Mouse (Mus musculus): Measurements from ENCODE around the gene Six1. TPM values are rescaled to one million over a fixed set of nuclear protein-coding genes. Genes with fewer than 3 reads are reported as not detected.

Six1 gene
- polyA plus RNA-seq, 1 experiment, result not detected

DNA sequence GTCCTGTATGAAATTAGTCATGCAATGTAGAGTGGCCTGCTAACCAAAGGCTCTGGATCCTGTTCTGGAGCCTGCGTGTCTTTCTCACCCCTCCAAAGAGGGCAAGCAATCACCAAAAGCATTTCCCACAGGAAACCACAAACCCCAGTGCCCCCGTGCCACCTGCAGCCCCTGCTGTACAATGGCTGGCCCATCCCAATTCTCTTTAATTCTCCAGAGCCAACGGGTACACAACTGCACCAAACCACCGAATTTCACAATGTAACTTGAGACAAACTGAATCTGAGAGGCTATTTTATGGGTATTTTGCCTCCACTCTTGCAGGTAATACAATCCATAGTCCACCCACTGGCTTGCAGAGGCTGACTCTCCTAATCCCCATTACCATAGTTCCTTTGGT lies 22.4 kb downstream of the Six1 start:
- TF ChIP-seq POLR2A (IDR thresholded peaks at IDR 0.05; ENCODE audit: low read depth, low read length) (no peak), CTCF (IDR thresholded peaks at IDR 0.05; ENCODE audit: extremely low read depth, insufficient read length, insufficient replicate concordance, low read depth, low read length) (no peak)
- 58% methylated on average over 4 of the region's 4 CpGs for WGBS
- no peak overlapping the region for H3K27ac ChIP-seq (ENCODE audit: insufficient read depth, low read depth, low read length)

DNA sequence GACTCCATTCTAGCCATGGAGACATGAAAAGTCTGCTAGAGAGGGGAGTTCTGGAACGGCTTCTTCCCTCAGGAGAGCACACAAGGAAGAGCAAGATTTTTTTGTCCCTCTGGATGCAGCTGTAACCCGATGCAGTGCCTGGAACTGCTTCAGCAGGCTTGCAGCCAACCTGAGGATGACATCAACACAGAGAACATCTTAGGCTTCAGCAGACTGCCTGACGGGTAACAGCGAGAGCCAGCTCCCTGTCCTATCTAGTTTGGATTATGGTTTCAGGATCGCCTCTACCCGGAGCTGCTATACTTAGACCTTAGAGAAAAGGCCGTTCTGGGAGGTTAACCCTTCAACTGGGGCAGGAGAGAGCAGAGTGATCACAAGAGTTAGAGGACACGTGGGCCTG lies 28.2 kb downstream of the Six1 start:
- Histone ChIP-seq H3K27me3 (ENCODE audit: control insufficient read depth, insufficient read depth, low read length) (no peaks in the 10 kb centered on the region), H3K36me3 (ENCODE audit: control insufficient read depth, insufficient read depth, low read length) (no peaks in the 10 kb centered on the region), H3K4me3 (ENCODE audit: low read depth, low read length) (no peak overlapping the region), H3K27ac (ENCODE audit: insufficient read depth, low read depth, low read length) (no peak overlapping the region), H3K4me1 (ENCODE audit: control insufficient read depth, insufficient read depth, insufficient read length, low read length) (no peaks in the 10 kb centered on the region)
- no peak for TF ChIP-seq CTCF (IDR thresholded peaks at IDR 0.05; ENCODE audit: extremely low read depth, insufficient read length, insufficient replicate concordance, low read depth, low read length)
- no peak for TF ChIP-seq POLR2A (IDR thresholded peaks at IDR 0.05; ENCODE audit: low read depth, low read length)
- 59% methylated on average over 8 of the region's 8 CpGs for WGBS

More for the DNA sequence above, 22.4 kb downstream of the Six1 start:
- Histone ChIP-seq H3K4me1 (ENCODE audit: control insufficient read depth, insufficient read depth, insufficient read length, low read length) (no peaks in the 10 kb centered on the region), H3K4me3 (ENCODE audit: low read depth, low read length) (no peak overlapping the region), H3K27me3 (ENCODE audit: control insufficient read depth, insufficient read depth, low read length) (peaks cover 26% of the 10 kb centered on the region), H3K36me3 (ENCODE audit: control insufficient read depth, insufficient read depth, low read length) (no peaks in the 10 kb centered on the region)

DNA sequence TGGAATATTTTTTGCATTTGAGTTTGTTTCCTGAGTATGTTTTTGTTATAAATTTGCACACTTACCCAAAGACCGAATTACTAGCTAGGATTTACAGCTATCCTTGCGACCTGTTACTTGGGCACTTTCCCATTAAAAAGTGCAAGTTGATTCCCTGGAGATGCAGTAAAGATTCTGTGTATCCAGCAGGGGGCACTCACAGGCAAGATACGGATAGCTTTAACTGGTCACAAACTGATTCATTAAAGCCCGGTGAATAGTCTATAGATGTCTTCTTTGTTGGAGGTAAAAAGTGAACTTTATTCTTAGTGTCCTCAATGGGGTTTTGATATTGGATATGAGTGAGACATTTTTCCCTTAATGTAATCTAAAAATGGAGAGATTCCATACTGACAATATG lies 32.7 kb downstream of the Six1 start:
- Histone ChIP-seq H3K4me1 (ENCODE audit: control insufficient read depth, insufficient read depth, insufficient read length, low read length) (no peaks in the 10 kb centered on the region), H3K36me3 (ENCODE audit: control insufficient read depth, insufficient read depth, low read length) (no peaks in the 10 kb centered on the region), H3K4me3 (ENCODE audit: low read depth, low read length) (no peak overlapping the region), H3K27me3 (ENCODE audit: control insufficient read depth, insufficient read depth, low read length) (no peaks in the 10 kb centered on the region), H3K27ac (ENCODE audit: insufficient read depth, low read depth, low read length) (no peak overlapping the region)
- under 1% methylated on average over 4 of the region's 4 CpGs for WGBS
- TF ChIP-seq CTCF (IDR thresholded peaks at IDR 0.05; ENCODE audit: extremely low read depth, insufficient read length, insufficient replicate concordance, low read depth, low read length), result no peak
- TF ChIP-seq POLR2A (IDR thresholded peaks at IDR 0.05; ENCODE audit: low read depth, low read length), result no peak

DNA sequence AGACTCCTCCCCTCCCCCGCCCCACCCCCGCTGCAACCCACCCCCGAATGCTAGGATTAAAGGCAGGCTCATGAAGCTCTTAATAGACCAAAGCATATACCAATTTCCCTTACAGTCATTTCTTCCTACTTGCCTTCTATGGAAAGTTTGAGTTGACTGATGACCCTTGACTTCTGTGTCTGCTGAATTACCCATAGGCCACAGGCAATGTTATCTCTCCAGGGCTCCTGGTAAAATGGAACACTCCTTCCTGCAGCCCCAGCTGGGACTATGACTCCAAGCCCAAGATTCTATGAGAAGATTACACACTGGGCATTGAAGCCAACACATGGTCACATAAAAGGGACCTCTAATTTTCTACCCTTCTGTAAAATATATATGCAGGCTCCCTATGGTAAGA lies 33.3 kb downstream of the Six1 start:
- TF ChIP-seq CTCF (IDR thresholded peaks at IDR 0.05; ENCODE audit: extremely low read depth, insufficient read length, insufficient replicate concordance, low read depth, low read length) (no peak), POLR2A (IDR thresholded peaks at IDR 0.05; ENCODE audit: low read depth, low read length) (no peak)

GRCm38 (mm10) chr12:73018838-73019237 lies 34.8 kb downstream of the Six1 start:
- H3K27me3 ChIP-seq (ENCODE audit: control insufficient read depth, insufficient read depth, low read length), result no peaks in the 10 kb centered on the region
- no peaks in the 10 kb centered on the region for H3K4me1 ChIP-seq (ENCODE audit: control insufficient read depth, insufficient read depth, insufficient read length, low read length)
- WGBS, result 66% methylated on average over 4 of the region's 4 CpGs
- no peak overlapping the region for H3K27ac ChIP-seq (ENCODE audit: insufficient read depth, low read depth, low read length)
- TF ChIP-seq POLR2A (IDR thresholded peaks at IDR 0.05; ENCODE audit: low read depth, low read length) (no peak), CTCF (IDR thresholded peaks at IDR 0.05; ENCODE audit: extremely low read depth, insufficient read length, insufficient replicate concordance, low read depth, low read length) (no peak)
- no peak overlapping the region for H3K4me3 ChIP-seq (ENCODE audit: low read depth, low read length)
- H3K36me3 ChIP-seq (ENCODE audit: control insufficient read depth, insufficient read depth, low read length), result no peaks in the 10 kb centered on the region

More for the DNA sequence above, 33.3 kb downstream of the Six1 start:
- Histone ChIP-seq H3K4me3 (ENCODE audit: low read depth, low read length) (no peak overlapping the region), H3K27me3 (ENCODE audit: control insufficient read depth, insufficient read depth, low read length) (no peaks in the 10 kb centered on the region), H3K36me3 (ENCODE audit: control insufficient read depth, insufficient read depth, low read length) (no peaks in the 10 kb centered on the region), H3K4me1 (ENCODE audit: control insufficient read depth, insufficient read depth, insufficient read length, low read length) (no peaks in the 10 kb centered on the region), H3K27ac (ENCODE audit: insufficient read depth, low read depth, low read length) (no peak overlapping the region)
- WGBS, result 37% methylated on average over 3 of the region's 3 CpGs

DNA sequence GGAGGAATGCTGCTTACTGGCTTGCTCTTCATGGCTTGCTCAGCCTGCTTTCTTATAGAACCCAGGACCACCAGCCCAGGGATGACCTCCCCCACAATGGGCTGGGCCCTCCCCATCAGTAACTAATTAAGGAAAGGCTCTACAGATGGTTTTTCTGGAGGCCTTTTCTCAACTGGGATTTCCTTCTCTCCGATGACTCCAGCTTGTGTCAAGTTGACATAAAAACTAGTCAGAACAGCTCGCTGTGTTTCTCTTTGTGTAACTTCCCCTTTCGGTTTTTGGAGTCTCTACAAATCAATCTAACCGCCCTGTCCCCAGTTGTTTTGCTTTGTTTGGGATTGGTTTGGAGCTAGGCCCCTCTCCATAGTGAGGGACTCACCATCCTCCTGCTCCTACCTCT lies 37.5 kb downstream of the Six1 start:
- TF ChIP-seq CTCF (IDR thresholded peaks at IDR 0.05; ENCODE audit: extremely low read depth, insufficient read length, insufficient replicate concordance, low read depth, low read length), result no peak
- no peak for TF ChIP-seq POLR2A (IDR thresholded peaks at IDR 0.05; ENCODE audit: low read depth, low read length)
- no peaks in the 10 kb centered on the region for H3K27me3 ChIP-seq (ENCODE audit: control insufficient read depth, insufficient read depth, low read length)
- no peaks in the 10 kb centered on the region for H3K36me3 ChIP-seq (ENCODE audit: control insufficient read depth, insufficient read depth, low read length)
- H3K27ac ChIP-seq (ENCODE audit: insufficient read depth, low read depth, low read length), result no peak overlapping the region
- H3K4me3 ChIP-seq (ENCODE audit: low read depth, low read length), result no peak overlapping the region
- no peaks in the 10 kb centered on the region for H3K4me1 ChIP-seq (ENCODE audit: control insufficient read depth, insufficient read depth, insufficient read length, low read length)
- WGBS, result 79% methylated on average over 4 of the region's 4 CpGs

DNA sequence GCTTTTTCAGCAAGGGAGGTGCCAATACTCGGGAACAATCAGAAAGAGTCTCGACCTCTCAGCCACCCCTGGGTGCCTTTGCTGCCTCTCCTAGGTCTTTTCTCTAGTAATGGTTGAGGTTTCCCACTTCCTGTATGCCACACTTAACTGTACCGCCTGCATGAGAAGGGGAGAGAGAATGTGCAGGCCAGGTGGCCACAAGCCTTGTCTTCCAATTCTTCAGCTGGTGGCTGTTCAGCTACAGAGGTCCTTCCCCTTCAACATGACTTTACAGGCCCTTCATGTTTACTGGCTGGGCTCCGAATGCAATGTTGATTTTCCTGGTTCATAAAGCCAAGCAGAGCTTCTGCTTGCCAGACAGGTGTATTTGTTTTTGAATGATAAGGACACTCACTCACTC lies 39.4 kb downstream of the Six1 start:
- TF ChIP-seq CTCF (IDR thresholded peaks at IDR 0.05; ENCODE audit: extremely low read depth, insufficient read length, insufficient replicate concordance, low read depth, low read length), result no peak
- no peak for TF ChIP-seq POLR2A (IDR thresholded peaks at IDR 0.05; ENCODE audit: low read depth, low read length)
- 20% methylated on average over 4 of the region's 4 CpGs for WGBS

GRCm38 (mm10) chr12:73012824-73013223 lies 40.9 kb downstream of the Six1 start:
- no peak overlapping the region for H3K27ac ChIP-seq (ENCODE audit: insufficient read depth, low read depth, low read length)
- no peaks in the 10 kb centered on the region for H3K4me1 ChIP-seq (ENCODE audit: control insufficient read depth, insufficient read depth, insufficient read length, low read length)
- H3K27me3 ChIP-seq (ENCODE audit: control insufficient read depth, insufficient read depth, low read length), result no peaks in the 10 kb centered on the region
- WGBS, result 72% methylated on average over 5 of the region's 5 CpGs
- H3K36me3 ChIP-seq (ENCODE audit: control insufficient read depth, insufficient read depth, low read length), result no peaks in the 10 kb centered on the region
- TF ChIP-seq CTCF (IDR thresholded peaks at IDR 0.05; ENCODE audit: extremely low read depth, insufficient read length, insufficient replicate concordance, low read depth, low read length) (no peak), POLR2A (IDR thresholded peaks at IDR 0.05; ENCODE audit: low read depth, low read length) (no peak)
- no peak overlapping the region for H3K4me3 ChIP-seq (ENCODE audit: low read depth, low read length)

More for the DNA sequence above, 39.4 kb downstream of the Six1 start:
- no peak overlapping the region for H3K4me3 ChIP-seq (ENCODE audit: low read depth, low read length)
- H3K27ac ChIP-seq (ENCODE audit: insufficient read depth, low read depth, low read length), result no peak overlapping the region
- H3K27me3 ChIP-seq (ENCODE audit: control insufficient read depth, insufficient read depth, low read length), result no peaks in the 10 kb centered on the region
- H3K4me1 ChIP-seq (ENCODE audit: control insufficient read depth, insufficient read depth, insufficient read length, low read length), result no peaks in the 10 kb centered on the region
- no peaks in the 10 kb centered on the region for H3K36me3 ChIP-seq (ENCODE audit: control insufficient read depth, insufficient read depth, low read length)

Data from small intestine, adult 2 months (tissue).